Mouse (Mus musculus) urinary bladder, postnatal 36 days (tissue): ENCODE measurements at regions not wholly inside any gene's neighbourhood (a gene's known extent, or its start where the extent isn't known, plus 50 kb on each side); places are given as distances from the start of the nearest gene placed in this dataset.

Experiments used
- DNase-seq, 2 experiments: peaks; one replicate each; pipeline ENCODE4 v3.0.0; 2022; ENCODE audit warnings: low spot score in 2 of 2, mixed read lengths in 1 of 2

DNA sequence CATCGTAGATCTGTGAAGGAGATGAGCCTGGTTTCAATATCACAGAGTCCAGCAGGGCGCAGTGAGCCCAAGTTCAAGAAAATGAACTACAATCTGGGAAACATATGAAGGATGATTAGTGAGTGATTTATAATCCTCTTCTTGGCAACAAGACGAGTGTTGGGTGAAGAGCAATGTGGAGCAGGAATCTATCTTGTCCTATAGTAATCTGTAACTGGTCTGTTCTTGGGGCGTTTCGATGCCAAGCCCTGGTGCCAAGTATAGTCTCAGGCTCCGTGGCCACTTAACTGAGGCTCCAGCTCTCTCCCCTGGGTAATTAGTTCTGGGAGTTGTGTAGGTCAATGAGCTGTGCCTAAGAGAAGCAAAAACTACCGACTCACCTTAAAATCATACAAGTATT is 154.4 kb upstream of the Gorab start:
- no peak for DNase-seq

- DNase-seq = no peak
Measured at GRCm38 (mm10) chr1:163555185-163555584, 151.7 kb upstream of the Gorab start.

- no peak for DNase-seq
Measured at GRCm38 (mm10) chr1:163538776-163539492, 135.5 kb upstream of the Gorab start.

GRCm38 (mm10) chr1:163530563-163530962 is 127.1 kb upstream of the Gorab start:
- DNase-seq = no peak

GRCm38 (mm10) chr1:163517966-163518365 is 114.5 kb upstream of the Gorab start:
- no peak for DNase-seq

- no peak for DNase-seq
Measured at GRCm38 (mm10) chr1:163512847-163513246, 109.4 kb upstream of the Gorab start.

DNA sequence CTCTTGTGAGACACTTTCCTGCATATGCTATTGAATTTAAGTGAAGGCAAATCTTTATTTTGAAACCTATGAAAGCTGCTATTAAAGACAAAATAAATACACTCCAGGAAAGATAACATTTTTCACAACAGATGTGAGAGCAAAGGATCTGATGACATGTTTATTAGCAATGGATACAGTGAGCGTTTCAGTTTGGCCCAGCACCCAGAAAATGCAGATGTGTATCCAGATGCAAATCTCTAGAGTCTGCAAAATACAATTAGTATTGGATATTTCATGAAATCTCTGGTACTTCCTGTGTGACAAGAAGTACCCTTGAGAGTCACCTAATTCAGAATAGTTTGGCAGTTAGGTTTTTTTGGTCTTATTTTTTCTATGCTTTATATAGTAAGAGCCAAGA is 108.5 kb upstream of the Gorab start:
- no peak for DNase-seq

- no peak for DNase-seq
Measured at GRCm38 (mm10) chr1:163505035-163505434, 101.6 kb upstream of the Gorab start.

DNA sequence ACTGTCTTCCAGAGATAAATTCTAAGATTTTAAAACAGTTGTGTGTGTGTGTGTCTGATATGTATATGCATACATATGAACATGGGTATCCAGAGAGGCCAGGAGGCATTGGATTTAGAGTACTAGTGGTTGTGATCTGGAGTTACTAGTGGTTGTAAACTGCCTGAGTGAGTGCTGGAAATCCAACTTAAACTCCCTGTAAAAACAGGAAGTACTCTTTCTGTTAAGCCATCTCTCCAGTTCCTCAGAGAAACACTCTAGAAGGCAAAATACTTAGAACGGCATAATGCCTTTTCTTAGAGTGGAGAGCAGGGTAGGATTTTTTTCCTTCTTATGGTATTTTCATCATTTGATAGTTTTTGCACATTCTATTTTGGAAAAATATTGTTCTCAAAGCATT is 99.1 kb upstream of the Gorab start:
- DNase-seq = no peak

DNA sequence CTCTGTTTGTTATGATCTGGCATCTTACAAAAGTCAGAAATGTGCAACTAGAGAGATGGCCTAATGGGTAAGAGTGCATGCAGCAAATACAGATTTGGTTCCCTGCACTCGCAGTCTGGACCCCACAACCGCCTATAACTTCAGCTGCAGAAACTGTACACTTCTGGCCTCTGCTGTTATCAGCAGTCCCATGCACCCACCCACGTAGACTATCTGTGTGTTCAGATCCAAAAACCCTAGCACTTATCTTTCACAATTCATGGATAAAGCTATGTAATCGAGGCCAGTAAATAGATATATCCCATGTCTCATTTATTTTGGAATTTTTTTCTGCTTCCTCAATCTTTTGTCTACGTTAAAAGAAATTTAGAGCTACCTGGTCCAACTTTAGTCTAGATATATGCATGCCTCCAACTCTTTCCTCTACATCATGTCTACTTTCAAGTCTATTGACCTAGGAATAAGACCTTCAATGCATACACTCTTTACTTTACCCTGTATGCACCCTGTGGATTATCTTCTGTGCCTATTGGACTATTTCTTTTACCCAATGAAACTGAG is 95.0 kb upstream of the Gorab start:
- no peak for DNase-seq

DNA sequence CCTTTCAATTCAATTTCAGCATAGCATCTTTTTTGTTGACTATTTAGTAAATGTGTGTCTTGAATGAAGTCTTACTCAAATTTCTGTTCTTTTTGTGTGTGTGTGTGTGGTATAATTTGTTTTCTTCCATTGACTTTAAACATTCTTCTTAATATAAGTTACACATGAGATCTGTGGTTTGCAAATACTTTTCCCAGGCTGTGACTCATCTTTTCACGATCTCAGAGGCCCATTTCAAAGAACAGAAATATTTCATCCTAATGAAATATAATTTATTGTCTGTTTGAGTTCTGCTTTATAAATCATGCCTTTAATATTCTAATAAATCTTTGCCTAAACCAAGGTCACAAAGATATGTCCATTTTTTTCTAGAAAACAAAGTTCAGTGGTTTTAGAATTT is 92.9 kb upstream of the Gorab start:
- no peak for DNase-seq

DNA sequence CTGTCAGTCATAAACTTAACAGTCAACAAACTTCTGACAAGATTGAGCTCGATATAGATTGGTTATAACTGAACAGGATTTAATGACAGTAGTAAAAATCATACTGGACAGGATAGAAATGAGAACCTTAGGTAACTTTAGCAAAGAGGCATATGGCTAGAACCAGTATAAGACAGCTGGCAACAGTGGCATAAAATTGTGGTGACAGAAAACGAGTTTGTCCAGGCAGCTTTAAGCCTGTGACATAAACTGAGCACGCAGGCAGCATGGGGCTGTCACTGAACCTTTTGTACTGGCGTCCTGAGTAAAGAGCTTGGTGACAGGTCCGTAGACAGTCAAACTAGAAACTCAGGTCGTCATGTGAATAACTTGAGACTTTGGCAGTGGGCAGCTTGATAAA is 85.1 kb upstream of the Gorab start:
- DNase-seq = no peak

DNA sequence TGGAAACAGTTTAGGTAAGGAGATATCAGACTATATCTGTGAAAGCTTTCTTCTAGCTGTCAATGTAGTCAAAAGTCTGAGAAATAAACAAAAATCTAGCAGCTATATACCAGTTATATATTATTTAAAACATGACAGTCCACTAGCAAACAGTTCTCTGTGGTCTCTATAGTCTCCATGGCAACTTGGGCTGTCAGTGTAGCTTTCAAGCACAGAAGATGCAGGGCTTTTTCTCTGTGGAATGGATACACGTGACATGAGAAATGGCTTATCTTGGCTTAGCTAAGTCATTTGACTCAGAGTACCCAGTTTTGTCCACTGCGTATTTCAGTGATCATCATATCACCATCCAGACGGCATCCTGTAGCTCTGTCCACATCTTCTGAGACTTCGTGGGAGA is 84.6 kb upstream of the Gorab start:
- DNase-seq = no peak

DNA sequence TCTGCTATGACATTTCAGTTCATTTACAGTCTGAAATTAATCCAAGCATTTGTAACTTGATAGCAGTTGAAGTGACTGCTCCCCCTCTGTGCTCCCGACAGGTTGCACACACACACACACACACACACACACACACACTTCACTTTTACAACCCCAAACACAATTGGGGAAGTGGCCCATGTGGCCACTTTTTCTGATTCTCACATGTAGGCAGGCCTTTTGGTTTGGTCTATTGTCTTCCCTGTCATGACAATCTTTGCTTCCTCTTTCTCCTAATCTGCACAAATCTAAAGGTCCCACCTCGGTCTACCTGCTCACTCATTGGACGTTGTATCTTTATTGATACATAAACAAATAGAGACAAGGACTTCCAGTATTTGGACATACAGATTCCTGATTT is 79.6 kb upstream of the Gorab start:
- no peak for DNase-seq

GRCm38 (mm10) chr1:163477478-163478167 is 74.2 kb upstream of the Gorab start:
- no peak for DNase-seq

DNA sequence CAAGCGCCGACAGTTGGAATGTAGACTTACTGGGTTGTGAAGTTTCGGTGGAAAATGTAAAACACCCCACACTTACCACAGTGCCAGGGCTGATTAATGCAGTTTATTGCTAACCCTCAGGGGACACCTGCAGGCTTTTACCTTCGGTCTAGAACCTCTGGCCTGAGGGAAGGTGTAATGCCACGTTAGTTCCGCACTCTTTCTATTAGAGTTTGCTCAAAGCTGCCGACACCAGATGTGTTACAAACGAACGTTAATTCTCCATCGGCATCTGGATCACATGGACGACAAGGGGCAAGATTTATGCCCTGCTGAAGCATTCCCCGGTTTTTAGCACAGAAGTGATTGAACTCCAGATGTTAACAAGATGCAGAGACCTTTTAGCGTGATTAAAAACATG is 57.7 kb upstream of the Gorab start:
- DNase-seq = no peak

DNA sequence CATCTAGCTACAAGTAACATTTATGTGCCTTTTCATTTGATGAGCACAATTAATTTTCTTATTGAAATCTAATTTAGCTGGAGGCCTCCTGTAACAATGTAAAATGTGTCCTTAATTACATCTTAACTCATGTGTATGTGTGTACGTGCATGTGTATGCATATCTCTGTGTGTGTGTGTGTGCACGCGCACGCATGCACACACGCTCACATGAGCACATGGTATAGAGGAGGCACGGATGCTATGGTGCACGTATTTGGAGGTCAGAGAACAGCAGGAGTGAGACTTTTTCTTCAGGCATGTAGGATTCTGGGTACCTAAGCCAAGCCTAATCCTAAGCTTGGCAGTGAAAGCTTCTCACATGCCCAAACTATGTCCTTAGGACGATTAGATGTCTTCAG is 52.9 kb upstream of the Gorab start:
- no peak for DNase-seq
